In the genomic region with DNA sequence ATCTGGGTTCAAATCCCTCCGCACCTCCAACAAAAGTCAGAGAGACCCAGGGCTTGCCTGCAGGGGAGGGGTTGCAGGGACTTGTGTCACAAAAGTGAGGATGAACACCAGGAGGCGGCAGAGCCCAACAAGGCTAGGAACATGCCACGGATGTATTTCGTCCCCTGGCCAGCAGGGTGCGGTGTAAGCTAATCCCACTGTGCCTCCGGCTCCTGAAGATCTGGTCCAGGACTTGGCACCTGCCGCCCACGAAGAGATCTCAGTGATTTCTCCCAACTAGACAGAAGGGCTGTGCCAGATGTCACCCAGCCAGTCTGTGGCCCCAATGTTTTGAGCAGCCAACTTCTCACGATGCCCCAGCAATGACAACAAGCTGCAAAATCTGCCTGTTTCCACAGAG, we compare ENCODE assay signal across 8 mouse cellular contexts. TPM values are rescaled to one million over a fixed set of nuclear protein-coding genes. Genes with fewer than 3 reads are reported as not detected.
DNase-seq lines count a peak whose midpoint lies in the region; ATAC-seq lines count a peak whose summit lies in the region.

No protein-coding gene starts in this region.

- peak; percentile 53 for ATAC-seq in intestine, embryonic 16.5 days

- peaks cover 23% of the 10 kb centered on the region for H3K4me1 ChIP-seq in embryonic facial prominence, embryonic 10.5 days
- 0 out of 2 replicates have a peak, but pooled peaks cover 3% of the 10 kb centered on the region for H3K4me1 ChIP-seq in intestine, embryonic 16.5 days (ENCODE audit: control insufficient read depth, insufficient read depth, low read length)
- peaks cover 9% of the 10 kb centered on the region for H3K4me1 ChIP-seq in midbrain, embryonic 10.5 days

- peak overlapping the region; percentile 25 for H3K4me3 ChIP-seq in embryonic facial prominence, embryonic 10.5 days
- H3K4me3 ChIP-seq in intestine, embryonic 16.5 days (ENCODE audit: low read length), result peak overlapping the region; percentile 33
- H3K4me3 ChIP-seq in midbrain, embryonic 10.5 days, result peak overlapping the region; percentile 28

- H3K27me3 ChIP-seq in embryonic facial prominence, embryonic 10.5 days (replicated peaks; ENCODE audit: low read depth, poor library complexity, severe bottlenecking), result no peaks in the 10 kb centered on the region
- no peaks in the 10 kb centered on the region for H3K27me3 ChIP-seq in intestine, embryonic 16.5 days (replicated peaks; ENCODE audit: control insufficient read depth, insufficient read depth, low read length)
- H3K27me3 ChIP-seq in midbrain, embryonic 10.5 days (ENCODE audit: low read depth, poor library complexity, severe bottlenecking), result no peaks in the 10 kb centered on the region; the same call in 1 of the 2 replicates

- no peak overlapping the region for H3K27ac ChIP-seq in embryonic facial prominence, embryonic 10.5 days (replicated peaks)
- H3K27ac ChIP-seq in intestine, embryonic 16.5 days (ENCODE audit: low read length), result no peak overlapping the region
- peak overlapping the region; percentile 2; the same call in 1 of the 2 replicates for H3K27ac ChIP-seq in midbrain, embryonic 10.5 days (replicated peaks)

- H3K9ac ChIP-seq in intestine, embryonic 16.5 days (ENCODE audit: low read depth, low read length), result no peak overlapping the region

- intact Hi-C loops in left cerebral cortex, postnatal 25 days (cut with DNase I), result loop anchor here (5.0 kb wide), 1 partner anchor 39 kb away; the partner anchor contains the start of gene Zbtb5

- H3K9me3 ChIP-seq in embryonic facial prominence, embryonic 10.5 days, result no peaks in the 10 kb centered on the region
- H3K9me3 ChIP-seq in intestine, embryonic 16.5 days (ENCODE audit: control insufficient read depth, low read length), result no peaks in the 10 kb centered on the region
- H3K9me3 ChIP-seq in midbrain, embryonic 10.5 days (replicated peaks), result no peaks in the 10 kb centered on the region

- 14% methylated on average over 9 of the region's 9 CpGs for WGBS in embryonic facial prominence, embryonic 10.5 days
- 12% methylated on average over 9 of the region's 9 CpGs for WGBS in intestine, embryonic 16.5 days
- WGBS in midbrain, embryonic 10.5 days, result 15% methylated on average over 9 of the region's 9 CpGs

- H3K36me3 ChIP-seq in embryonic facial prominence, embryonic 10.5 days (replicated peaks), result no peaks in the 10 kb centered on the region
- no peaks in the 10 kb centered on the region for H3K36me3 ChIP-seq in intestine, embryonic 16.5 days (ENCODE audit: control insufficient read depth, insufficient read depth, low read length)
- no peaks in the 10 kb centered on the region for H3K36me3 ChIP-seq in midbrain, embryonic 10.5 days

- H3K4me2 ChIP-seq in intestine, embryonic 16.5 days (ENCODE audit: low read depth, low read length), result peak overlapping the region; percentile 44

- peak; percentile 94 for DNase-seq in adrenal gland, postnatal 10 days
- peak; percentile 89 for DNase-seq in embryonic facial prominence, embryonic 10.5 days (ENCODE audit: low spot score)
- DNase-seq in gonadal fat pad, adult 2 months (ENCODE audit: low read depth), result peak; percentile 36
- DNase-seq in left cerebral cortex, postnatal 25 days (ENCODE audit: low spot score in 2 of 2), result peak; percentile 87 to 94
- DNase-seq in midbrain, embryonic 10.5 days (ENCODE audit: low spot score), result peak; percentile 87
- DNase-seq in right cerebral cortex, postnatal 4 days, result peak; percentile 78
- peak; percentile 72 for DNase-seq in yolk sac, embryonic 10.5 days (ENCODE audit: low spot score)

RNA-seq across cellular contexts. Expression of gene Grhpr, which starts 7.7 kb away (rescaled TPM):
- 100 to 1,000 TPM; 145 to 194 TPM for total RNA-seq in adrenal gland, postnatal 10 days (2021)
- polyA plus RNA-seq in embryonic facial prominence, embryonic 10.5 days (2016; fragmentation: Nextera tagmentation; extraction: Ambion mirVana), result 57.8 and 69.1 TPM in 2 replicates
- 106 and 120 TPM in 2 replicates for polyA plus RNA-seq in gonadal fat pad, adult 2 months (2012; rRNA removed)
- polyA plus RNA-seq in intestine, embryonic 16.5 days (2015; fragmentation: Nextera tagmentation; extraction: Ambion mirVana), result 142 and 153 TPM in 2 replicates
- total RNA-seq in left cerebral cortex, postnatal 25 days (2021), result 10 to 100 TPM; 20.2 to 24.0 TPM
- 52.9 and 68.7 TPM in 2 replicates for polyA plus RNA-seq in midbrain, embryonic 10.5 days (2016; fragmentation: Nextera tagmentation; extraction: Ambion mirVana)

RNA-seq across cellular contexts. Expression of gene Zbtb5, which starts 38.8 kb away (rescaled TPM):
- total RNA-seq in adrenal gland, postnatal 10 days (2021), result 10 to 100 TPM; 11.5 to 17.6 TPM
- polyA plus RNA-seq in embryonic facial prominence, embryonic 10.5 days (2016; fragmentation: Nextera tagmentation; extraction: Ambion mirVana), result 37.8 and 40.0 TPM in 2 replicates
- 12.1 and 12.9 TPM in 2 replicates for polyA plus RNA-seq in gonadal fat pad, adult 2 months (2012; rRNA removed)
- 12.8 and 13.8 TPM in 2 replicates for polyA plus RNA-seq in intestine, embryonic 16.5 days (2015; fragmentation: Nextera tagmentation; extraction: Ambion mirVana)
- total RNA-seq in left cerebral cortex, postnatal 25 days (2021), result 1 to 10 TPM; 8.2 to 9.5 TPM
- polyA plus RNA-seq in midbrain, embryonic 10.5 days (2016; fragmentation: Nextera tagmentation; extraction: Ambion mirVana), result 34.5 and 39.4 TPM in 2 replicates

RNA-seq across cellular contexts. Expression of gene Polr1e, which starts 44.9 kb away (rescaled TPM):
- total RNA-seq in adrenal gland, postnatal 10 days (2021), result 10 to 100 TPM; 14.6 to 16.1 TPM
- 59.8 and 72.3 TPM in 2 replicates for polyA plus RNA-seq in embryonic facial prominence, embryonic 10.5 days (2016; fragmentation: Nextera tagmentation; extraction: Ambion mirVana)
- polyA plus RNA-seq in gonadal fat pad, adult 2 months (2012; rRNA removed), result 5.2 and 5.3 TPM in 2 replicates
- polyA plus RNA-seq in intestine, embryonic 16.5 days (2015; fragmentation: Nextera tagmentation; extraction: Ambion mirVana), result 31.1 and 34.1 TPM in 2 replicates
- total RNA-seq in left cerebral cortex, postnatal 25 days (2021), result 10 to 100 TPM in 1 of 2 experiments, 1 to 10 TPM in 1; 9.5 to 11.5 TPM
- polyA plus RNA-seq in midbrain, embryonic 10.5 days (2016; fragmentation: Nextera tagmentation; extraction: Ambion mirVana), result 53.4 and 58.0 TPM in 2 replicates

Comparison
In these comparisons a context has a peak if more than half of its experiments do, and no peak if none do; other contexts are left out.
1. DNase-seq: peak in every context shown above with its lines; median percentile 94 in adrenal gland, postnatal 10 days; 90 in left cerebral cortex, postnatal 25 days; 89 in embryonic facial prominence, embryonic 10.5 days; 87 in midbrain, embryonic 10.5 days; 78 in right cerebral cortex, postnatal 4 days; 72 in yolk sac, embryonic 10.5 days; 36 in gonadal fat pad, adult 2 months.